20 mouse cellular contexts compared by ENCODE assay signal in the genomic region with DNA sequence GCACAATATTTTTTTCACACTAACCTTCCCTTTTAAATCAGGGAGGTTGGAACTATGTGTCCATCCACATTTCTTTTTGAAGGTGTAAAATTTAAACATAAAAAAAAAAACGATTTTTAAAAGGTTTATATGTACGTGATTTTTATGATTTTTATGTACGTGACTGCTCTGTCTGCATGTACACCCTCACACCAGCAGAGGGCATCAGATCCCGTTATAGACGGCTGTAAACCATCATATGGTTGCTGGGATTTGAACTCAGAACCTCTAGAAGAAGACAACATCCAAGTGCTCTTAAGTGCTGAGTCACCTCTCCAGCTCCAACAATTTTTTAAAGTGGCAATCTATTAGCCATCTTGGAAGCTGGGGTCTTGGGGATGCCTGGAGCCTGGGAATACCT.
DNase-seq lines count a peak whose midpoint lies in the region; ATAC-seq and TF ChIP-seq lines count a peak whose summit lies in the region.
"Had no signal": no experiment of that assay in that cellular context is flagged by ENCODE, and none has a peak within 500 bp of the region (broad histone marks: within the 10 kb centered on the region; RNA-seq: fewer than 3 reads in every experiment).

No protein-coding gene starts in this region.

- no peak for ATAC-seq in liver, embryonic 14.5 days (ENCODE audit: insufficient read depth)
- no peak for ATAC-seq in liver, embryonic 11.5 days (replicated peaks; ENCODE audit: low FRiP score)
- ATAC-seq: lung, postnatal 0 days had no signal

- no peak overlapping the region for H3K27ac ChIP-seq in liver, embryonic 14.5 days
- no peak overlapping the region for H3K27ac ChIP-seq in liver, embryonic 11.5 days (ENCODE audit: low read depth, low read length)
- H3K27ac ChIP-seq: forebrain, embryonic 12.5 days; heart, embryonic 15.5 days; hindbrain, embryonic 14.5 days had no signal

- no peaks in the 10 kb centered on the region for H3K36me3 ChIP-seq in liver, embryonic 14.5 days (replicated peaks; ENCODE audit: control insufficient read depth, insufficient read depth, low read depth)
- no peaks in the 10 kb centered on the region for H3K36me3 ChIP-seq in liver, embryonic 11.5 days (ENCODE audit: control insufficient read depth, insufficient read depth, low read length)

- H3K9ac ChIP-seq in liver, embryonic 14.5 days (replicated peaks), result no peak overlapping the region
- H3K9ac ChIP-seq in liver, embryonic 11.5 days (ENCODE audit: low read depth, low read length), result no peak overlapping the region
- H3K9ac ChIP-seq: forebrain, embryonic 12.5 days; heart, embryonic 15.5 days; hindbrain, embryonic 14.5 days had no signal

- no peak overlapping the region for H3K4me2 ChIP-seq in liver, embryonic 14.5 days (ENCODE audit: low read depth)
- H3K4me2 ChIP-seq in liver, embryonic 11.5 days, result no peak overlapping the region
- H3K4me2 ChIP-seq: forebrain, embryonic 12.5 days; heart, embryonic 15.5 days; hindbrain, embryonic 14.5 days had no signal

- H3K4me1 ChIP-seq in liver, embryonic 14.5 days (replicated peaks; ENCODE audit: control insufficient read depth in 2 of 2, insufficient read depth in 2 of 2, low read length in 1 of 2), result no peaks in the 10 kb centered on the region
- H3K4me1 ChIP-seq in liver, embryonic 11.5 days (replicated peaks; ENCODE audit: control insufficient read depth, insufficient read depth, low read length), result no peaks in the 10 kb centered on the region
- H3K4me1 ChIP-seq: forebrain, embryonic 12.5 days; heart, embryonic 15.5 days had no signal

- peak; percentile 65 for DNase-seq in heart, adult 11 months
- no peak for DNase-seq in heart, postnatal 4 days
- DNase-seq in liver, embryonic 14.5 days (ENCODE audit: low read depth in 3 of 3, low spot score in 3 of 3), result no peak
- DNase-seq in liver, embryonic 11.5 days (ENCODE audit: low spot score), result no peak
- DNase-seq in A20 (ENCODE audit: low read depth, low spot score) (peak; percentile 15), R1 (ENCODE audit: low read depth, low spot score) (peak; percentile 34)
- DNase-seq in frontal cortex, postnatal 36 days (ENCODE audit: low spot score in 2 of 2), result no peak
- no peak for DNase-seq in urinary bladder, postnatal 25 days (ENCODE audit: low spot score)
- DNase-seq: adrenal gland, adult 2 months; cerebellum, postnatal 14 days; heart, adult 18-20 months; kidney, adult 18-20 months; kidney, postnatal 36 days; layer of hippocampus, postnatal 36 days; left cerebral cortex, postnatal 4 days; right cerebral cortex, postnatal 25 days had no signal

- WGBS in liver, embryonic 14.5 days (ENCODE audit: insufficient replicate concordance), result 60% methylated on average over 5 of the region's 5 CpGs
- WGBS in liver, embryonic 11.5 days, result 81% methylated on average over 5 of the region's 5 CpGs

- no peaks in the 10 kb centered on the region for H3K9me3 ChIP-seq in liver, embryonic 14.5 days (ENCODE audit: control insufficient read depth, low read length)
- no peaks in the 10 kb centered on the region for H3K9me3 ChIP-seq in liver, embryonic 11.5 days (ENCODE audit: control insufficient read depth, low read length)
- H3K9me3 ChIP-seq: forebrain, embryonic 12.5 days; heart, embryonic 15.5 days had no signal

- no peak overlapping the region for H3K4me3 ChIP-seq in liver, embryonic 14.5 days (ENCODE audit: insufficient read depth in 1 of 2, low read depth in 2 of 2, low read length in 2 of 2)
- H3K4me3 ChIP-seq in liver, embryonic 11.5 days (ENCODE audit: low read depth, low read length), result no peak overlapping the region
- H3K4me3 ChIP-seq: forebrain, embryonic 12.5 days; heart, embryonic 15.5 days had no signal

- TF ChIP-seq CTCF in liver, embryonic 14.5 days (IDR thresholded peaks at IDR 0.05; ENCODE audit: low read depth), result peak; percentile 16; the same call in 1 of the 2 replicates

- TF ChIP-seq EP300 in liver, embryonic 14.5 days (IDR thresholded peaks at IDR 0.05; ENCODE audit: low read depth), result no peak

- H3K27me3 ChIP-seq in liver, embryonic 14.5 days (ENCODE audit: control insufficient read depth, insufficient read depth, low read length), result no peaks in the 10 kb centered on the region
- H3K27me3 ChIP-seq in liver, embryonic 11.5 days (replicated peaks; ENCODE audit: control insufficient read depth, insufficient read depth, low read length), result no peaks in the 10 kb centered on the region
- H3K27me3 ChIP-seq: forebrain, embryonic 12.5 days; heart, embryonic 15.5 days had no signal

Comparison
In these comparisons a context has a peak if more than half of its experiments do, and no peak if none do; other contexts are left out.
1. DNase-seq: peak in heart, adult 11 months (single experiment), A20 (single experiment) and R1 (single experiment); none in heart, postnatal 4 days (single experiment), liver, embryonic 14.5 days (0 of 3), liver, embryonic 11.5 days (single experiment), frontal cortex, postnatal 36 days (0 of 2) and urinary bladder, postnatal 25 days (single experiment).